Mouse (Mus musculus) forebrain, embryonic 10.5 days (tissue): ENCODE measurements around the gene Krt7. TPM values are rescaled to one million over a fixed set of nuclear protein-coding genes. Genes with fewer than 3 reads are reported as not detected.

ENCODE experiments used
- DNase-seq: peaks from one replicate; pipeline ENCODE4 v3.0.0-alpha.2; 2017; ENCODE audit warnings: low spot score; ENCODE audit errors: extremely low spot score
- H3K27ac ChIP-seq: fragments of 300-500 bp; sonication (generic); 2 replicates; pipeline ENCODE4 v1.5.1; 2016; ENCODE audit warnings: mild to moderate bottlenecking
- H3K27me3 ChIP-seq: fragments of 300-500 bp; sonication (generic); 2 replicates; pipeline ENCODE4 v1.6.1; 2016; ENCODE audit warnings: mild to moderate bottlenecking; ENCODE audit not compliant: poor library complexity, severe bottlenecking
- H3K36me3 ChIP-seq: fragments of 300-500 bp; sonication (generic); replicated peaks from 2 replicates; pipeline ENCODE4 v1.6.1; 2016; ENCODE audit warnings: mild to moderate bottlenecking, moderate library complexity
- H3K4me1 ChIP-seq: fragments of 300-500 bp; sonication (generic); 2 replicates; pipeline ENCODE4 v1.6.1; 2016
- H3K4me3 ChIP-seq: fragments of 300-500 bp; sonication (generic); 2 replicates; pipeline ENCODE4 v1.5.1; 2016; ENCODE audit warnings: mild to moderate bottlenecking, moderate library complexity
- H3K9me3 ChIP-seq: fragments of 300-500 bp; sonication (generic); 2 replicates; pipeline ENCODE4 v1.6.1; 2016; ENCODE audit warnings: mild to moderate bottlenecking, moderate library complexity
- WGBS: fragments of 180-500 bp; shearing (Covaris S2); methylation state at CpG from one replicate; pipeline ENCODE4 v1.1.7; 2016; 5-methylcytosine and 5-hydroxymethylcytosine counted together
- polyA plus RNA-seq: library from polyadenylated mRNA; unstranded; fragments of >200 nt; fragmentation: Nextera tagmentation; extraction: Ambion mirVana; gene quantifications from 2 replicates; pipeline ENCODE4 v1.2.1, GENCODE M21; 2016

Krt7 gene
- polyA plus RNA-seq, 1 experiment from 2014 or later: 12.2 TPM

- Histone ChIP-seq H3K27me3 (peaks cover 18% of the 10 kb centered on the region), H3K9me3 (no peaks in the 10 kb centered on the region), H3K4me1 (peaks cover 14% of the 10 kb centered on the region), H3K4me3 (no peak overlapping the region), H3K27ac (no peak overlapping the region), H3K36me3 (no peaks in the 10 kb centered on the region)
- no peak for DNase-seq
- 89% methylated on average over 4 of the region's 4 CpGs for WGBS
These were observed 8.1 kb downstream of the Krt7 start for GRCm38 (mm10) chr15:101418950-101419349.

GRCm38 (mm10) chr15:101420903-101421302 is 10.1 kb downstream of the Krt7 start:
- Histone ChIP-seq H3K36me3 (no peaks in the 10 kb centered on the region), H3K4me1 (peaks cover 4% of the 10 kb centered on the region; the same call in 1 of the 2 replicates), H3K27me3 (no peaks in the 10 kb centered on the region), H3K27ac (no peak overlapping the region), H3K4me3 (no peak overlapping the region), H3K9me3 (no peaks in the 10 kb centered on the region)
- no peak for DNase-seq
- WGBS: 65% methylated on average over 6 of the region's 6 CpGs

DNA sequence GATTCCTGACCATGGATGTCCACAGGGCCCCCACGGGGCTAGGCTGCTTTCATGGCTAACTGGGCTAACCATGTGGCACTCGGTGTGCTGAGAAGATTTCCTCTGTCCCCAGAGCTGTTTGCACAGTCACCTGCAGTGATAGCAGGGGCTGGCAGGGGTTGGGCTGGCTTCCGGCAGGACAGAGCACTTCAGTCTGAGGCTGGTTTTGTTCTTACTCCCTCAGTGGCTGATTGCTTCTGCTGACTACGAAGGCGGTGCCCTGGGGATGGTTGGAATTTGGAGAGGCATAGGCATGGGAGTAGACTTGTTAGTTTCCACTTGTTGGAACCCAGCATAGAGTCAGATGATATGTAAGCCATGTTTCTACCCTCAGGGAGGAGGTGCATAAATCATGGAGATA is 14.1 kb downstream of the Krt7 start:
- Histone ChIP-seq H3K36me3 (no peaks in the 10 kb centered on the region), H3K4me1 (peaks cover 4% of the 10 kb centered on the region; the same call in 1 of the 2 replicates), H3K27ac (no peak overlapping the region), H3K27me3 (0 out of 2 replicates have a peak, but pooled peaks cover 3% of the 10 kb centered on the region), H3K9me3 (no peaks in the 10 kb centered on the region), H3K4me3 (no peak overlapping the region)
- WGBS: 28% methylated on average over 5 of the region's 5 CpGs
- DNase-seq: no peak

GRCm38 (mm10) chr15:101436611-101437010 is 25.8 kb downstream of the Krt7 start:
- Histone ChIP-seq H3K27me3 (peaks cover 56% of the 10 kb centered on the region), H3K4me3 (no peak overlapping the region), H3K9me3 (no peaks in the 10 kb centered on the region), H3K36me3 (no peaks in the 10 kb centered on the region), H3K27ac (no peak overlapping the region), H3K4me1 (peaks cover 9% of the 10 kb centered on the region)
- WGBS: 91% methylated on average over 7 of the region's 7 CpGs
- no peak for DNase-seq

DNA sequence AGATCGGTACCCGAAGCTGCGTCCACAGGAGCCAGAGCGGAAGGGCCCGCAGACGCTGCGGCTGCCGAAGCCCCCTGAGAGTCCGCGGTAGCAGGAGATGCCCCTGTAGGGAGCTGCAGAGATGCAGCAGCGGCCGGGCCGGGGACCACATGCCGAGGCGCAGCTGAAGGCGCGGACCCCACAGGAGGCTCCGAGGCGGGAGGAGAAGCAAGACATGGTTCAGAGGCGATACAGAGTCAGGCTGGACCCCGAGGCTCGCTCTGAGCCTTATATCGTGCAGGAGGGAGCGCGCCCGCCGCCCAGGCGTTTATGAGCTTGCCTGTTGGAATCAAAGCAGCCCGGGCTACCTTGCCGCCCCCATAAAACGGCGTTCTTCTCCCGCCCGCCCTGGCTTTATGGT is 27.7 kb downstream of the Krt7 start, which contains the start of gene Krt87:
Gene Krt87 (minus strand): TSS at position 250 of the 400 bp plus-strand sequence.
- H3K27ac ChIP-seq: no peak within 1 kb of the TSS
- peaks cover 9% of the 10 kb centered on the region for H3K4me1 ChIP-seq
- no peaks in the 10 kb centered on the region for H3K36me3 ChIP-seq
- H3K4me3 ChIP-seq: peak within 1 kb of the TSS; percentile 50
- peaks cover 56% of the 10 kb centered on the region for H3K27me3 ChIP-seq
- WGBS: 3% methylated on average over 34 of the region's 34 CpGs
- no peak for DNase-seq
- H3K9me3 ChIP-seq: no peaks in the 10 kb centered on the region

- H3K27me3 ChIP-seq: peaks cover 56% of the 10 kb centered on the region
- WGBS: 85% methylated on average over 4 of the region's 4 CpGs
These were observed 30.0 kb downstream of the Krt7 start for GRCm38 (mm10) chr15:101440837-101441236.

DNA sequence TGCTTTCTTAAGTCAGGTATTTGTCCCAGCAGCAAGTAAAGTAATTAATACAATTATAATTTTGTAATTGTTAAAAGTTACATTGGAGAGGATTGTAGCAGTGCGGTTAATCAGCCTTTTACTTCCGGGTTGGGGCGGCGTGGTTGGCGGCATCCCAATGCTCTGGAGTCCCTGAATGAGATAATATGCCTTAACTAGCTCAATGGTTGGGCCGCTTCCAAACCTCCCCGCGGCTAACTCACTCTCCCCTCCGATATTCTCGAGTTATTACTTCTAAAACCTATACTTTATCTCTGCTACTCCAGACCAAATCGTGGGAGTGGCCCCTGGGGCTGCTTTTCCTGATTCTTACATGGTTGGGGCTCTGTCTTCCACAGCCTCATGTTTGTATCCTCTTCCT is 35.7 kb downstream of the Krt7 start:
- H3K27me3 ChIP-seq: no peaks in the 10 kb centered on the region
- DNase-seq: no peak
- no peaks in the 10 kb centered on the region for H3K36me3 ChIP-seq
- no peaks in the 10 kb centered on the region for H3K9me3 ChIP-seq
- H3K4me3 ChIP-seq: no peak overlapping the region
- 84% methylated on average over 11 of the region's 11 CpGs for WGBS
- no peaks in the 10 kb centered on the region for H3K4me1 ChIP-seq
- no peak overlapping the region for H3K27ac ChIP-seq

More at GRCm38 (mm10) chr15:101440837-101441236, 30.0 kb downstream of the Krt7 start:
- Histone ChIP-seq H3K4me1 (peaks cover 9% of the 10 kb centered on the region), H3K9me3 (no peaks in the 10 kb centered on the region), H3K27ac (no peak overlapping the region), H3K4me3 (no peak overlapping the region), H3K36me3 (no peaks in the 10 kb centered on the region)
- DNase-seq: no peak

DNA sequence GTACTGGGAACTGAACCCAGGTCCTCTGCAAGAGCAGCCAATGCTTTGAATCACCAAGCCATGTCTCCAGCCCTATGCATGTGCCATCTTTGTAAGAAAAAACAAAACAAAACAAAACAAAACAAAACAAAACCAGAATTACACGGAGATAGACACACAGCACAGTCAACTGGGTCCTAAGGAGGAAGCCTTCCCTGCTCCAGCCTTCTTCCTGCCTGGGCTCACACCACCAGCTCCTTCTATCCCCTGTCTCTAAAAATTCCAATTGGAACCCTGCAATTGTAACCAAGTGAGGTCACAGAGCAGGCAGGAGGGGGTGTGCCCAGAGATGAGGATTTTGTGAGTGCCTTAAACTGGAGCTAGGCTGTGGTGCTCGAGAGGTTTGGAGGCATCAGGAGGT is 36.6 kb downstream of the Krt7 start, which contains the start of gene Krt88:
Gene Krt88 (plus strand): TSS at position 301 of the 400 bp plus-strand sequence.
- Histone ChIP-seq H3K27ac (no peak within 1 kb of the TSS), H3K27me3 (no peaks in the 10 kb centered on the region), H3K9me3 (no peaks in the 10 kb centered on the region), H3K4me1 (no peaks in the 10 kb centered on the region), H3K36me3 (no peaks in the 10 kb centered on the region), H3K4me3 (no peak within 1 kb of the TSS)
- 81% methylated on average over 2 of the region's 2 CpGs for WGBS
- DNase-seq: no peak

DNA sequence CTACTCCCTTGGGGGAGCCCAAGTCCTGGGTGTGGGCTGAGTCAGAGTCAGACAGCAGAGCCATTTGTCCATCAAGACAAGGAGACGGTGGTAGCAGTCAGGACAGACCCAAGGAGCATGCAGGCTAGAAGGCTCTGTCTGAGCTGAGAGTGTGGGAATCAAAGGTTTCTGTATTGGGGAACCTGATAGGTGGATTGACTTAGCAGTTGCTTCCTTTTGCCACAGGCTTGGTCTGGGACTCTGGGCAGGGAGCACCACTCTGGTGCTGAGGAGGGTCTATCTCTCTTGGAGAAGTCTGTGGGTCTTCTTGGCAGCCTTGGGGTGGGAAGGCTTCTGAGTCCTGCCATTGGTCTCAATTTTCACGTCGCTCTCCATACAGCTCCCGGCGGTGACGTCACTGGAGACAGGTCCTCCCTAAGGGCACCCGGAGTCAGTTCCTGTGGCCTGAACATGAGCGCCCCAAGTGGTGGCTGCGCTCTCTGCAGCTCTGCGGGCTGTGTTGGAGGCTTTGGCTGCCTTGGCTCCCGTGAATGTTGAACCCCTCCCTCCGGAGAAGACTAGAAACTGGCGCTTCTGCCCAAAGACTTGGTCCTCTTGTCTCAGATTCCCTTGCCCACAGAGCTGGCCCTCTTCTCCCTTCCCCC is 42.4 kb downstream of the Krt7 start:
- no peaks in the 10 kb centered on the region for H3K36me3 ChIP-seq
- no peaks in the 10 kb centered on the region for H3K27me3 ChIP-seq
- H3K4me3 ChIP-seq: no peak overlapping the region; the same call in 1 of the 2 replicates
- H3K4me1 ChIP-seq: peaks cover 9% of the 10 kb centered on the region
- peak; percentile 72 for DNase-seq
- WGBS: 7% methylated on average over 13 of the region's 13 CpGs
- H3K27ac ChIP-seq: no peak overlapping the region; the same call in 1 of the 2 replicates
- peaks cover 6% of the 10 kb centered on the region; the same call in 1 of the 2 replicates for H3K9me3 ChIP-seq

DNA sequence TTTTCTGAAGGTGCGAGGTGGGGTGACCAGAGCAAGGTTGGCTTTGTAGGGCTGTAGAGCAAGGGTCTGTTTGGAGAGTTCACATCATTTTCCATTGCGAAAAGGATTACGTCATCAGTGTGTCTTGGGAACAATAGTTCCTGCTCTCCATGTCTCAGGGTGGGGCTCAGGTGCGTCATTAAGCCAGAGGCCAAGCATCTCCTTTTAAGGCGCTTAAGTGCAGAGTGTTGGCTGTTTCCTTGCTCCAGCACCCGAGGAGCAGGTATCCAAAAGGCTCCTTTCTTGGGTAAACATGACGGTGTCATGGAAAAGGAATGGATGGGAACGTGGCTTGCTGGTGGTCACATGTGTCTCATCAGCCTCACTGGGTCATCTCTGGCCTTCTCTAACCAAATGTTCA is 43.9 kb downstream of the Krt7 start:
- no peak for DNase-seq
- H3K27ac ChIP-seq: no peak overlapping the region
- H3K4me3 ChIP-seq: no peak overlapping the region
- H3K9me3 ChIP-seq: peaks cover 6% of the 10 kb centered on the region; the same call in 1 of the 2 replicates
- WGBS: 92% methylated on average over 8 of the region's 8 CpGs
- no peaks in the 10 kb centered on the region for H3K27me3 ChIP-seq
- no peaks in the 10 kb centered on the region for H3K36me3 ChIP-seq
- peaks cover 21% of the 10 kb centered on the region for H3K4me1 ChIP-seq

DNA sequence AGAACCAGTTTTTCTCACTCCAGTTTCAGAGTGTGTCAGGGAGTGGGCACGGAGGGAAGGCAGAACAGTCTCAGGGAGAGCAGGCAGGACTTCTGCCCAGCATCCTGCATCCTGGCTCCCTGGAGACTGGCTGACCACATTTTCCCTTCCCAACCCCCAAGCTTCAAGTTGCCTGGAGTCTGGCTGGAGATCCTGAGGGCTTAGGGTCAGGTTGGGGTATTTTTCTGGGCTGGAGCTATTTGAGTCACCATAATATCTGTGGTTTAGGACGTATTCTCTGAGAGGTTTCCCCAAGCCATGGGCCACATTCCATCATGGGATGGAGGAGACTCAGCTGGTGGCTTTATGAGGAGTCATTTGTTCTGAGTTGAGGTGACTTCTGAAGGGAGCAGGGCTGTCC is 44.4 kb downstream of the Krt7 start:
- WGBS: 85% methylated on average over 2 of the region's 2 CpGs
- no peak for DNase-seq

DNA sequence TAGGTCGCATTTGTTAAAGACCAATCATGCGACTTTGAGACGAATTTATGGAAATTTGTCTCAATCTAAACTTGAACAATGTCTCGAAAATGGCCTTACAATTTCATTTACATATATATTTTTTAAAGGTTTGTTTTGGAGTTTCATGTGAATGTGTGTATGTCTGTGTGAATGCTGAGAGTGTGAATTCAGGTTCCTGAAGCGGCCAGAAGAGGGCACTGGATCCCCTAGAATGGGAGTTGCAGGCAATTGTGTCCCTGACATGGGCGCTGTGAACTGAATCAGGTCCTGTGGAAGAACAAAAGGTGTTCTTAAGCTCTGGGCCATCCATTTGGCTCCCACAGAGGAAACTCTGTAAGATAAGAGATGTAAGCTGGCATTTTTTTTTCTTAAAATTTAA is 45.0 kb downstream of the Krt7 start:
- H3K27ac ChIP-seq: no peak overlapping the region
- no peak for DNase-seq
- H3K36me3 ChIP-seq: no peaks in the 10 kb centered on the region
- WGBS: 91% methylated on average over 6 of the region's 6 CpGs
- H3K9me3 ChIP-seq: peaks cover 6% of the 10 kb centered on the region; the same call in 1 of the 2 replicates
- no peaks in the 10 kb centered on the region for H3K27me3 ChIP-seq
- H3K4me3 ChIP-seq: no peak overlapping the region
- H3K4me1 ChIP-seq: peaks cover 21% of the 10 kb centered on the region

More for the DNA sequence above, 44.4 kb downstream of the Krt7 start:
- no peak overlapping the region for H3K27ac ChIP-seq
- H3K36me3 ChIP-seq: no peaks in the 10 kb centered on the region
- H3K9me3 ChIP-seq: peaks cover 6% of the 10 kb centered on the region; the same call in 1 of the 2 replicates
- H3K4me3 ChIP-seq: no peak overlapping the region
- peaks cover 21% of the 10 kb centered on the region for H3K4me1 ChIP-seq
- H3K27me3 ChIP-seq: no peaks in the 10 kb centered on the region

DNA sequence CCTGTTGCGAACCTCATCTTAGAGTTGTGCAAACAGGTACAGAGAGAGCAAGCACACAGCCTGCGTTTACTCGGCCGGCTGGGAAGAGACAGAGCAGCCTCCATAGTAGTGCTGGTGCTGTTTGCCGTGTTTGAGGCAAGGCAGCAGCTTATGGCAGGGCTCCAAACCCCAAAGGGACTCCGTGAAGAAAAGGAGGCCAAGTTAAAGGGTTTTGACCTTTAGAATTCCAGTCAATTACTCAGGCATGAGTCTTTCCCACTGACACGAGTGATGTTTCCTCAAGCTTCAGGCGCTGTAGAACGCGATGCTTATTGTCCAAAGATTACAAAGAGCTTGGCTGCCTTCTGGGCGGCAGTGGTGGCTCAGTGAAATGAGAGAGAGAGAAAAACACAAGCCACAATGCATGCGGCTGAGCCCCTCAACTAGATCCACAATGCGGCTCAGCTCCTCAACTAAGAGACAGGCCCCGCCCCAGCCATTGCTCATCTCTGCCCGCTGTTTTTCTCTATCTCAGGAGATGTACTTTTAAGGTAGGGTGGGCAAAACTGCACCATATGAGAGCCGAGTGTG is 47.6 kb downstream of the Krt7 start:
- H3K4me1 ChIP-seq: peaks cover 15% of the 10 kb centered on the region
- 64% methylated on average over 16 of the region's 16 CpGs for WGBS
- H3K4me3 ChIP-seq: no peak overlapping the region
- H3K27me3 ChIP-seq: no peaks in the 10 kb centered on the region
- H3K27ac ChIP-seq: peak overlapping the region; percentile 44; the same call in 1 of the 2 replicates
- peaks cover 6% of the 10 kb centered on the region; the same call in 1 of the 2 replicates for H3K9me3 ChIP-seq
- DNase-seq: no peak
- no peaks in the 10 kb centered on the region for H3K36me3 ChIP-seq
